Mouse (Mus musculus) stomach, postnatal 0 days (tissue): ENCODE measurements around the gene Zfp422.

ENCODE experiments used
- CTCF ChIP-seq: IDR thresholded peaks from 2 replicates; pipeline ENCODE4 v1.5.1; 2016; ENCODE audit warnings: antibody characterized with exemption, low read depth, mild to moderate bottlenecking, moderate library complexity
- EP300 ChIP-seq: optimal IDR thresholded peaks from 2 replicates; pipeline ENCODE3; 2016; ENCODE audit warnings: antibody characterized with exemption

GRCm38 (mm10) chr6:116618073-116618472, 10.7 kb downstream of the Zfp422 start:
- peak; percentile 58 for TF ChIP-seq CTCF
- TF ChIP-seq EP300: no peak
